Mouse (Mus musculus) heart, embryonic 14.5 days (tissue): ENCODE data around the gene Gja1. TPM values are rescaled to one million over a fixed set of nuclear protein-coding genes. Genes with fewer than 3 reads are reported as not detected.

Experiments
- ATAC-seq: fragments of 200-750 bp; cut with Nextera tagmentation; 2 replicates; pipeline ENCODE4 v1.8.0; 2017; ENCODE audit warnings: low read depth, moderate TSS enrichment; ENCODE audit not compliant: insufficient number of reproducible peaks, insufficient read depth, low FRiP score
- H3K27ac ChIP-seq, 2 experiments: fragments of 200-500 bp in 1 of 2; fragments of 300-500 bp in 1 of 2; sonication (generic) in 1 of 2; replicated peaks in 1 of 2; 2 replicates each; pipeline ENCODE4 v1.5.1; 2012 to 2014; ENCODE audit warnings: low read depth in 2 of 2, low read length in 2 of 2, control low read depth in 1 of 2, mild to moderate bottlenecking in 1 of 2, mixed read lengths in 1 of 2; ENCODE audit not compliant: control insufficient read depth in 1 of 2, insufficient read depth in 1 of 2
- H3K27me3 ChIP-seq: fragments of 300-500 bp; sonication (generic); 2 replicates; pipeline ENCODE4 v1.6.1; 2014; ENCODE audit warnings: mild to moderate bottlenecking, low read length, control low read depth; ENCODE audit not compliant: control insufficient read depth, insufficient read depth
- H3K36me3 ChIP-seq: fragments of 300-500 bp; sonication (generic); 2 replicates; pipeline ENCODE4 v1.6.1; 2014; ENCODE audit warnings: mild to moderate bottlenecking, control low read depth, low read length, mixed read lengths; ENCODE audit not compliant: control insufficient read depth, insufficient read depth
- H3K4me1 ChIP-seq, 2 experiments: fragments of 200-500 bp in 1 of 2; fragments of 300-500 bp in 1 of 2; sonication (generic) in 1 of 2; 2 replicates each; pipeline ENCODE4 v1.6.1; 2012 to 2014; ENCODE audit warnings: low read length in 2 of 2, control low read depth in 1 of 2, mixed read lengths in 1 of 2; ENCODE audit not compliant: control insufficient read depth in 2 of 2, insufficient read depth in 2 of 2
- H3K4me2 ChIP-seq: fragments of 300-500 bp; sonication (generic); 2 replicates; pipeline ENCODE4 v1.6.1; 2014; ENCODE audit warnings: mild to moderate bottlenecking, low read length
- H3K4me3 ChIP-seq, 2 experiments: fragments of 200-500 bp in 1 of 2; fragments of 300-500 bp in 1 of 2; sonication (generic) in 1 of 2; 2 replicates each; pipeline ENCODE4 v1.5.1; 2012 to 2014; ENCODE audit warnings: low read length in 2 of 2, mild to moderate bottlenecking in 2 of 2, control low read depth in 1 of 2, low read depth in 1 of 2, moderate library complexity in 1 of 2; ENCODE audit not compliant: control insufficient read depth in 1 of 2, insufficient read depth in 1 of 2
- H3K9ac ChIP-seq: fragments of 300-500 bp; sonication (generic); 2 replicates; pipeline ENCODE4 v1.6.1; 2014; ENCODE audit warnings: mild to moderate bottlenecking, low read length
- H3K9me3 ChIP-seq: fragments of 300-500 bp; sonication (generic); 2 replicates; pipeline ENCODE4 v1.6.1; 2016; ENCODE audit warnings: low read length, control low read depth; ENCODE audit not compliant: control insufficient read depth
- WGBS: fragments of 180-500 bp; shearing (Covaris S2); extraction: QIAGEN DNeasy Blood & Tissue Kit; methylation state at CpG from one replicate; pipeline ENCODE4 v1.1.7; 2014; 5-methylcytosine and 5-hydroxymethylcytosine counted together
- polyA plus RNA-seq: library from polyadenylated mRNA; unstranded; fragments of >200 nt; fragmentation: Nextera tagmentation; extraction: Ambion mirVana; gene quantifications from 2 replicates; pipeline ENCODE4 v1.2.1, GENCODE M21; 2014

The Gja1 gene
- 478 and 500 TPM in 2 replicates for polyA plus RNA-seq

DNA sequence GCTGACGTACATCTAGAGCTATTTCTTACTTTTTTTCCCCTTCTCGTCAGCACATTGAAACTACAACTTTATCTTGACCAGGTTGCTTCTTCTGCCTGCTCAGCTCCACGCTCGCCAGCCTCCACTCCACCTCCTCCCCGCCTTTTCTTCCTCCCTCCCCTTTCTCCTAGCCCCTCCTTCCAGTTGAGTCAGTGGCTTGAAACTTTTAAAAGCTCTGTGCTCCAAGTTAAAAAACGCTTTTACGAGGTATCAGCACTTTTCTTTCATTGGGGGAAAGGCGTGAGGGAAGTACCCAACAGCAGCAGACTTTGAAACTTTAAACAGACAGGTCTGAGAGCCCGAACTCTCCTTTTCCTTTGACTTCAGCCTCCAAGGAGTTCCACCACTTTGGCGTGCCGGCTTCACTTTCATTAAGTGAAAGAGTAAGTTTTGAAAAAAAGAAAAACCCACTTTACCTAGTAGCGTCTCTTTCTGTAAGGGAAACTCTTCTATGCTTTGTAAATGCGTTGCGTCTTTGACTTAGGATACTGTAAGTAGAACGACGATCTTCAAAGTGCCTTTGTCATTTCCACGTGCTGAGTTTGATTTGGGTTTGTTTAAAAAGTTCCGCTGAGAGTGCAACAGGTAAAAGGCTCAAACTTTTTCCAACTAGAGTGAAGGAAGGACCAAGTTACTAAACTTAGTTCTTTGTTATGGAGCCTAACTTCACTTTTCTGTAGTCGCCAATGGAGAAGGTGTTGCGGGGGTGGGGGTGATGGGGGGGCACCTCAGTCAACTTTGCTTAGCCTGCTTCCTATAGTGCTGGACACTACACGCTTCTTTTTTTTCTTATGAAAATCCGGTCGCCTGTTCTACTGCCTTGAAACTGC is at the start of gene Gja1:
Gene Gja1 (plus strand): TSS at position 234 of the 869 bp plus-strand sequence.
- Histone ChIP-seq H3K4me1 (peaks cover 0 to 17% of the 10 kb centered on the region in 2 experiments; a peak in 2 of 4 replicates), H3K4me2 (peak within 1 kb of the TSS; percentile 66), H3K36me3 (0 out of 2 replicates have a peak, but pooled peaks cover 2% of the 10 kb centered on the region), H3K9me3 (no peaks in the 10 kb centered on the region), H3K9ac (peak within 1 kb of the TSS; percentile 97), H3K27me3 (no peaks in the 10 kb centered on the region), H3K4me3 (peak within 1 kb of the TSS; percentile 75), H3K27ac (peak within 1 kb of the TSS; percentile 93 to 94)
- under 1% methylated on average over 23 of the region's 23 CpGs for WGBS
- peak; percentile 72 for ATAC-seq

DNA sequence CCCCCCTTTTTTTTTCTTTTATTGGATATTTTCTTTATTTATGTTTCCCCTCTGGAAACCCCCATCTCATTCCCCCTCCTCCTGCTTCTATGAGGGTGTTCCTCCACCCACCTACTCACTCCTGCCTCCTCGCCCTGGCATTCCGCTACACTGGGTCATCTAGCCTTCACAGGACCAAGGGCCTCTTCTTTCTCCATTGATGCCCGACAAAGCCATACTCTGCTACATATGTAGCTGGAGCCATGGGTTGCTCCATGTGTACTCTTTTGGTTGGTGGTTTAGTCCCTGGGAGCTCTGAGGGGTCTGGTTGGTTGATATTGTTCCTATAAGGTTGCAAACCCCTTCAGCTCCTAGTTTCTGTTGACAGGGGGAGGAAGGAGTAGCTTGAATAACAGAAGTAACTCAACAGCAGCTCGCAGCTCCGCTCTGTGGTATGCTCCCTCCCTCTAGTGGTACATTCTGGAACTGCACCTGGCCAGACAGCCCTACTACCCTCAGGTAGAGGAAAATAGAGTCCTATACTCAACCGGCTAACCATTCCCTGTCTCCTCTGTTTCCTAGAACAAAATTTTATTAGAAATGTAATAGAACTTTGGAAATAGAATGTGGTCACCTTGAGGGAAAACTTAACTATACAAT is 38.2 kb upstream of the Gja1 start:
- no peaks in the 10 kb centered on the region for H3K4me1 ChIP-seq
- no peak; the same call in 1 of the 2 replicates for ATAC-seq
- H3K4me3 ChIP-seq, result no peak overlapping the region
- no peak overlapping the region for H3K27ac ChIP-seq
- H3K27me3 ChIP-seq, result no peaks in the 10 kb centered on the region
- no peaks in the 10 kb centered on the region for H3K36me3 ChIP-seq
- no peak overlapping the region for H3K4me2 ChIP-seq
- H3K9ac ChIP-seq, result no peak overlapping the region
- H3K9me3 ChIP-seq, result no peaks in the 10 kb centered on the region
- WGBS, result 49% methylated on average over 6 of the region's 6 CpGs

DNA sequence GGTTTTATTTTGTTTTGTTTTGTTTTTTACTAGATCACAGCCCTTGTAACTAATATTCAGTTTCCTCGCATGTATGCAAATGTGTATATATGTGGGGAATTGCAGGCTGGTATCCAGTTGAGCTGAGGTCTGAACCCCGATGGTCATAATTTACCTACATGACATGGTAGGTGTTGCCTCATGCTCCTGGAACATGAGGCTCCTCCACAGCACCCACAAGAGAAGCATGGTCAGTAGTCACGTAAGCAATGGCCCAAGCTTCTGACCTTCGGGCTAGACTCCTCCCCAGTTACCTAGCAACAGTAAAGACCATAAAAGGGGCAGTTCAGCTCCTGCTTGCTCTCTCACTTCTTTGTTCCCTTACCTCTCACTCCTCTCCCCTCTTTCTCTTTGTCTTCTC is 16.7 kb upstream of the Gja1 start:
- H3K9ac ChIP-seq, result no peak overlapping the region
- no peak overlapping the region for H3K27ac ChIP-seq
- H3K4me1 ChIP-seq, result no peaks in the 10 kb centered on the region
- no peaks in the 10 kb centered on the region for H3K9me3 ChIP-seq
- no peak overlapping the region for H3K4me2 ChIP-seq
- 93% methylated on average over 4 of the region's 4 CpGs for WGBS
- H3K27me3 ChIP-seq, result no peaks in the 10 kb centered on the region
- H3K36me3 ChIP-seq, result no peaks in the 10 kb centered on the region
- H3K4me3 ChIP-seq, result no peak overlapping the region
- ATAC-seq, result no peak

DNA sequence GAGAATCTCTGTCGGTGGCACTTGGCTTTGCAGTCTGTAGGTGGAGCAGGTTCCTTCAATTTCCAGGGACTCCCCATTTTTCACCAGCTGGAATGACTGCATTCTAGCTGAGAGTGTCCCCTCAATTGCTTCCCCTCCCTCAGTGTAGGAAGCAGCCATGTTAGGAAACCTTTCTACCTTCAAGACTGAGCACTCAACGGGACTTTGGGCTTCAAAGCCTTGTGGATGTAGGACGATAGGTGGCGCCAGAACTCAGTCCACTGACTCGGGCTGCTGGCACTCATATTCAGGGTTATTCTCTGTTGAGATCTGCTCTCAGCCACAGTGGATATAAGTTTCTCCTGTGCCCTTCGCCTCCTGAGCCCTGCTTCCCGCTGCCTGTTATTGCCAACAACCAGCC is 8.1 kb upstream of the Gja1 start:
- peaks cover 0 to 8% of the 10 kb centered on the region in 2 experiments; a peak in 2 of 4 replicates for H3K4me1 ChIP-seq
- no peak overlapping the region for H3K9ac ChIP-seq
- no peaks in the 10 kb centered on the region for H3K9me3 ChIP-seq
- H3K4me2 ChIP-seq, result no peak overlapping the region
- no peak for ATAC-seq
- WGBS, result 15% methylated on average over 7 of the region's 7 CpGs
- no peak overlapping the region for H3K27ac ChIP-seq
- H3K4me3 ChIP-seq, result no peak overlapping the region
- H3K36me3 ChIP-seq, result no peaks in the 10 kb centered on the region
- H3K27me3 ChIP-seq, result no peaks in the 10 kb centered on the region

DNA sequence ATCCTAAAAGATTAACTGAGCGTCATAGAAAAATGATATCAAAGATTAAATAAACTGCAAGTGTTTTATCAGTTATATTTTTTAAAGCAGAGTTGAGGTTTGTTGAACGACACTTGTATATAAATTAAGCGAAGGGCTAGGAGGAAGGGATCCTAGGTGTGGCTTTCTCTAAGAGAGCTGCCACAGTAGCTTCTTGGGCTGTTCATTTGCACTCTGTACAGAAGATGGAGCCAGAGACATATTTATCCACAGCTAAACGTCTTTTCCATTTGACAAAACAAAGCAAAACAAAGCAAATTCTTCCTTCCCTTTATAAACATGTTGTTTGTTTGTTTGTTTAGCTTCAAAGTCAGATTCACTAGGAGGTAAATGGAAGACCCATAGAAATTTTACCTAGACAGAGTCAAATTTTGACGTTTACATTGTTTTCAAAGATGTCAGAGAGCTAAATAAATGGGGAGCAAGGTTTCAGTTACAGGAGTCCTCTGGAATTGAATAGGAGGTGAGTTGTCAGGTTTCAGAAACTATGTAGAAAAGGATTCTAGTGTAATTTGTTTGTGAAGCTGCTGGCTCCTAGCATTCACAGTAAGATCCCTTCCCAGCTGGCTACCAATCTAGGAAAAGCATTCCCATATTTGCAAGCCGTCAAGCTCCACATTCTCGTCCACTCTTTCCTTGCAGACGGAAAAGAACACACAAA is 4.0 kb upstream of the Gja1 start:
- H3K9ac ChIP-seq, result 0 out of 2 replicates have a peak overlapping the region, but pooled peaks have one; percentile 32
- H3K27me3 ChIP-seq, result no peaks in the 10 kb centered on the region
- no peak overlapping the region for H3K27ac ChIP-seq
- peaks cover 0 to 9% of the 10 kb centered on the region in 2 experiments; a peak in 2 of 4 replicates for H3K4me1 ChIP-seq
- no peaks in the 10 kb centered on the region for H3K9me3 ChIP-seq
- H3K4me3 ChIP-seq, result peak overlapping the region in 1 of 2 experiments; percentile 2; a peak in 1 of 4 replicates
- WGBS, result 27% methylated on average over 8 of the region's 8 CpGs
- H3K36me3 ChIP-seq, result no peaks in the 10 kb centered on the region
- peak overlapping the region; percentile 52 for H3K4me2 ChIP-seq
- ATAC-seq, result no peak

DNA sequence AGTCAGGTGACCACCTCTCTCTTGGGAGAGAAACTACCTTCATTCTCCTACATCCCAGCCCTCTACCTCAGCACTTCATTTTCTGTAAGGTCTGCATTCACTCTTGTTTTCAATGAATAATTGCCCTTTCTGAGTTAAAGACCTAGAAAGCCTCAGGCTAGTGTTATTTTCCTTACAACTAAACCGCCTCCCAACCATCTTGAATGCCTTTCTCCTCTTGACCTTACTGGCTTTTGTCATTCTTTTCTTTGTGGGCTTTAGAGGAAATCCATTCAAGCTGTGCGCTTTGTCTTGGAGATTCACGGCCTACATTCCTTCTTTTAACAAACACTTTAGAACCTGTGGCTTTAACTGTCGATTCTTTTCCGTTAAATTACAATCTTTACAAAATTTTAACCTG is 3.0 kb upstream of the Gja1 start:
- H3K9me3 ChIP-seq, result no peaks in the 10 kb centered on the region
- no peaks in the 10 kb centered on the region for H3K36me3 ChIP-seq
- H3K9ac ChIP-seq, result no peak overlapping the region
- no peaks in the 10 kb centered on the region for H3K27me3 ChIP-seq
- 67% methylated on average over 5 of the region's 5 CpGs for WGBS
- H3K4me3 ChIP-seq, result no peak overlapping the region
- no peak overlapping the region for H3K4me2 ChIP-seq
- ATAC-seq, result no peak
- H3K27ac ChIP-seq, result no peak overlapping the region
- H3K4me1 ChIP-seq, result peaks cover 0 to 9% of the 10 kb centered on the region in 2 experiments; a peak in 2 of 4 replicates

DNA sequence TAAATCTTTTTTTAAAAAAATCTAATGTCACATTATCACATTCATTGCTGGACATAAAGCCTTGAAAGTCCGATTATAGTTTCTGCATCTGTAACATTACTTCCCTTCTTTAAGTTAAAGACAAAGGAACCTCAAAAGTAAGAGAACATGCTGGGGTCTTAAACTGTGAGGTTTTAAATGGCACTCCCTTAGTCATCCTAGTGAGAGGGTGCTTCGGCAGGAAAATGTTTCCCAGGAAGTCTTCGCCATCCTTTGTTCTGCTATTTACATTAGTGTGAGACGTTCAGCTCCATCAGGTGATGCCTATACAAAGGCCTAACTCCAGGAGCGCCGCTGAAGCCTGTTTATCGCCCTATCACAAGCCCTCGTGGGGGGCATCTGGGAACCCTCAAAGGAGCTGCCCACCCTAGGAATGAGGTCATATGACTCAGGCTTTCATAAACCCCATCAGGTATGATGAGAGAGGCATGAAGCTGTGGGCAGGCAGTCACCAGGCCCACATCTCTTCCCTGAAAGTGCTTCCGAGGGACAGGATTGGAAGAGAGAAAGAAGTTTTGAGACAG is 1.1 kb upstream of the Gja1 start:
- 29% methylated on average over 9 of the region's 9 CpGs for WGBS
- Histone ChIP-seq H3K27ac (peak overlapping the region; percentile 93 to 94), H3K9me3 (no peaks in the 10 kb centered on the region), H3K4me3 (peak overlapping the region in 1 of 2 experiments; percentile 75; a peak in 2 of 4 replicates), H3K36me3 (no peaks in the 10 kb centered on the region), H3K4me2 (peak overlapping the region; percentile 66), H3K27me3 (no peaks in the 10 kb centered on the region), H3K4me1 (peaks cover 0 to 9% of the 10 kb centered on the region in 2 experiments; a peak in 2 of 4 replicates), H3K9ac (peak overlapping the region; percentile 97)
- no peak for ATAC-seq
